Mouse (Mus musculus) spleen, postnatal 14 days (tissue): Measurements from ENCODE around the gene Rcl1.

Source experiments
- DNase-seq, 2 experiments: peaks; one replicate each; pipeline ENCODE4 v3.0.0; 2021 to 2022; ENCODE audit warnings: low spot score in 2 of 2

Gene Rcl1

DNA sequence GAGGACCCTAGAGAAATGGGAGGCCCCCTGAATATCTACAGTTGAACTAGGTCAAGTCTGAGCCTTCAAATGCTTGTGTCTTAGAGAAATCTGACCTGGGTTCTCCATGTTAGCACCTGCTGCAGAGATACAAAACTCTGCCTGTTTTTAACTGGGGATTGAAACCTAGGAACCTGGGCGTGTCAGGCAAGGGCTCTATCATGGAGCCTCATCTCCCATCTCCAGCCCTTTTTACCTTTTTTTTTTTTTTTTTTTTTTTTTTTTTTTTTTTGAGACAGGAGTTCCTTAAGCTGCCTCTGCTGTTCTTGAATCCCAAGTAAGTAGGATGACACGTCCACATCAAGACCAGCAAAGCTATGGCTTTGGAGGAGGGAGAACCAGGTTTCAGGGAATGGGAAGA is 50.3 kb downstream of the Rcl1 start:
- no peak for DNase-seq

GRCm38 (mm10) chr19:29155552-29155951 is 54.4 kb downstream of the Rcl1 start:
- no peak for DNase-seq

GRCm38 (mm10) chr19:29156417-29156816 is 55.2 kb downstream of the Rcl1 start:
- DNase-seq: no peak

- no peak for DNase-seq
These were observed 56.7 kb downstream of the Rcl1 start for GRCm38 (mm10) chr19:29157678-29158466.

DNA sequence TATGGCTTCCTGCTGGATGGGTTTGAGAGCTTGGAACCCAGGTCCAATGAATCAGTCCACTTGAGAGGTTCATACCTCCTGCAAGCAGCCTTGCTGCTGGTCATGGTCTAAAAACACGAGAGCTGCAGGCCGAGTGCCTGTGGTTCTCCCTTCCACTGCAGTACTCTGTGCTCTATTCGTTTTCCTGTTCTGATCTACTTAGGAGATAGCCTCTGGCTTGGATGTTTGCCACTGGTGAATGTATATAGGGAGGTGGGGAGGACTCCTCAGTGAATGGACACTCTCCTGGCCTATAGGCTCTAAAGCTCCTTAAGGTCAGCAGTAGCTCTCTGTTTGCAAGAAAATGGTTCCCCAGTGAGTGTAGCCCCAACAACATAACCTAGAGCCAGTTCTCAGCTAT is 57.3 kb downstream of the Rcl1 start:
- no peak for DNase-seq

GRCm38 (mm10) chr19:29163817-29164527 is 62.8 kb downstream of the Rcl1 start:
- no peak for DNase-seq

DNA sequence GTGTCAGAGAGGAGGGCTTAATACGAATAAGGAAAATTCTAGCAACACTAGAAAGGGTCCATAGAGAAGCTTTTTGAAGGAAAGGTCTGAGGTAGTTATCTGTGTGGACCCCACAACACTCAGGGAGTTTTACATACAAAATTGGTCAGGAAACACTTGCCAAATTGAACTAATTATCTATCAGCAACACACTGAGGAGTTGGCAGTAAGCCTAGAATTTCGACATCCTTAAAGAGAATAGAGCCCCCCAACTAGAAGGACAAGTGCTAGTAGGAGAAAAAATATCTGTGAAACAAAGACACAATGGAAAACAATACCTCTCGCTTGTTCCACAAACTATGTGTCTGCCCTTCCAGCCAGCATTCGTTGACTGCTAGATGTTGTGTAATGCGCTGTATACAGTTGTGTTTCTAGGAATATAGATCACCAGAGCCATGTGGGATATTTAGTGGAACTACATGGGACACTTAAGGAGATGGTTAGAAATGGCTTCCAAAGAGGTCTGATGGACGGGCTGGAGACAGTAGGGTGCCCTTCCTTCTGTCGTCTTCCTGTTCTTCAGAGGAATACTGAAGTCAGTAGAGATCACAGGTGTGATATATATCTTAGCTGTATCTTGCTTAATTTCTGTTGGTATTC is 63.5 kb downstream of the Rcl1 start:
- no peak for DNase-seq

DNA sequence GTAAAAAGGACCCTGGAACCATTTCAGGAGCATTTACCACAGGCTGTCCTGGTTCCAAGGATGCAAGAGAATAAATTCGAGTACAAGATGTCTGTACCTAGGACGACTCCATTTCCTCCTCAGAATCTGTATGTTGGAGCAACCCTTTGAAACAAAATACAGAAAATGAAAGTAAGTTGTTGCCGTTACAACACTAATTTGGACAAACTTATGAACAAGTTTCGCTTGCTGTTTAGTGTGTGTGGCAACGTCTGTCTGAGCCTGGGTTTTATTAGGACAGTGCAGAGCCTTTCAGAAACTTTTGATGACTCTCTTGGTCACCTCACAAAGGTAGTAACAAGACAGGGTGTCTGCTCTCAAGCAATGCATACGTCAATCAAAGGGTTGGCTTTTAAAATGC is 66.8 kb downstream of the Rcl1 start:
- no peak for DNase-seq

DNA sequence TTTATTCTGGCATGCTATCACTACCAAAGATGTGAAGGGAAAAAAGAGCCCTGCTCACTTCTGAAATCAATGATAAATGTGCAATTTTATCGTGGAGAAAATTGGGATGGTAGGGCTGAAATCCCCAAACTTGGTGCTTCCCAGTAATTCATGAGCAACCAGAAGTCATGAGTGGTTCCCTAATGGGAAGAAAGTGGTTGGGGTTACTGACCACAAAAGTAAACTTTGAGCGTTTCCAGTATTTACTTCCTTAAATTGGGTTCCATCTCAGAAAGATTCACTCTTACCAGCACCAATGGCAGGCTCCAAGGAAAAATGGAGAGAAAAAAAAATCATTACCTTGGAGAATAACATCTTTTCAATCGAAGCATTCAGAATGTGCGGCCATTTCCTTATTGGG is 79.2 kb downstream of the Rcl1 start:
- no peak for DNase-seq

GRCm38 (mm10) chr19:29182166-29182565 is 81.0 kb downstream of the Rcl1 start:
- DNase-seq: no peak

GRCm38 (mm10) chr19:29185122-29185521 is 83.9 kb downstream of the Rcl1 start:
- no peak for DNase-seq

DNA sequence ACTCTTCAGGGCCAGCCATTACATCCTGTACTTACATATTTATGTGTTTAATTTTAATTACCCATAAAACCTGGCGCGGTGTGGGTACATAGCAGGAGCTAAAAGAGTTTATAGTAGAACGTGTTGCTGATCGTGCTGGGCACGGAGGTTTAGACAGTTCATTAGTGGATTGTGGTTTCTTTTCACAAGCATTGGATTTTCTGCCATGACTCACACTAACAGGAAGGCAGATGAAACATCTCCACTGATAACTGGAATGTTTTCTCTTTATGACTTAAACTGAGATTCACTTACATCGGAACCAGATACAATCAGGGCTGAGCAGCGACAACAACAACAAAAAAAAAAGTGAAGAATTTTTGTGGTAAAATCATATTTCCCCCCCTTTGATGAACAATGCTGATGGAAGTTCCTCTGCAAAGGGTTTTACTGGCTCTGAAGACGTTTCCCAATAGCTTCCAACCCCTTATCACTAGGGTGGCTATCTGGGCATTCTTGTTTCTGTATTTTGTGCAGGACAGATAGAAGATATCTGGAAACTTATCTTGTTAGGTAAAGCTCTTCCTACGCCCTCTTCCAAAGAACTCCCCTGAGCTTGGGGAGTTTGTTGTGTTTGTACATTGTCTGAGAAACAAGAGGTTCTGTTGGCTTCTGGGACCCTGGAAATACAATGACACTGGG is 84.5 kb downstream of the Rcl1 start:
- DNase-seq: no peak

GRCm38 (mm10) chr19:29188879-29189278 is 87.7 kb downstream of the Rcl1 start:
- no peak for DNase-seq
